Mouse (Mus musculus) B cell, adult 67 days (primary cell): ENCODE measurements around the gene Olfr678. TPM values are rescaled to one million over a fixed set of nuclear protein-coding genes. Genes with fewer than 3 reads are reported as not detected.

Source experiments
- total RNA-seq, 2 experiments: library from RNA; stranded (reverse); gene quantifications; 4 replicates each; pipeline ENCODE4 v1.2.4; 2023

The Olfr678 gene
- total RNA-seq: not detected

GRCm38 (mm10) chr7:105064175-105064574, at the start of gene Olfr678:
TSS of gene Olfr678 (plus strand) at chr7:105064475.

GRCm38 (mm10) chr7:105028360-105028759, 35.9 kb upstream of the Olfr678 start, which contains the start of gene Olfr675:
TSS of gene Olfr675 (minus strand) at chr7:105028460.

GRCm38 (mm10) chr7:105032398-105032797, 31.9 kb upstream of the Olfr678 start, which contains the start of gene Olfr676:
TSS of gene Olfr676 (plus strand) at chr7:105032698.

GRCm38 (mm10) chr7:105080905-105081304, 16.6 kb downstream of the Olfr678 start, which contains the start of gene Olfr679:
TSS of gene Olfr679 (plus strand) at chr7:105081205.

GRCm38 (mm10) chr7:105092717-105093116, 28.4 kb downstream of the Olfr678 start, which contains the start of gene Olfr680-ps1:
TSS of gene Olfr680-ps1 (minus strand) at chr7:105092817.

GRCm38 (mm10) chr7:105116536-105116935, 52.3 kb downstream of the Olfr678 start, which contains the start of gene Olfr681:
TSS of gene Olfr681 (plus strand) at chr7:105116836.

Other genes with a start within 250 kb of the Olfr678 start
- not detected for gene Usp17lb, start 221.9 kb upstream of the Olfr678 start, total RNA-seq
- not detected for gene Usp17la, start 207.5 kb upstream of the Olfr678 start, total RNA-seq
- not detected for gene Olfr665, start 186.4 kb upstream of the Olfr678 start, total RNA-seq
- gene Olfr666, start 168.5 kb upstream of the Olfr678 start, total RNA-seq: not detected
- gene Olfr667, start 143.0 kb upstream of the Olfr678 start, total RNA-seq: not detected
- gene Olfr668, start 136.4 kb upstream of the Olfr678 start, total RNA-seq: not detected
- gene Olfr669, start 130.2 kb upstream of the Olfr678 start, total RNA-seq: not detected
- gene Olfr670, start 101.9 kb upstream of the Olfr678 start, total RNA-seq: not detected
- gene Olfr671, start 85.3 kb upstream of the Olfr678 start, total RNA-seq: not detected
- not detected for gene Olfr672, start 62.4 kb upstream of the Olfr678 start, total RNA-seq
- gene Olfr675, start 36.0 kb upstream of the Olfr678 start, total RNA-seq: not detected
- gene Olfr676, start 31.8 kb upstream of the Olfr678 start, total RNA-seq: not detected
- gene Olfr677, start 13.1 kb upstream of the Olfr678 start, total RNA-seq: not detected
- gene Olfr679, start 16.7 kb downstream of the Olfr678 start, total RNA-seq: not detected
- gene Olfr680-ps1, start 28.3 kb downstream of the Olfr678 start, total RNA-seq: not detected
- not detected for gene Olfr681, start 52.4 kb downstream of the Olfr678 start, total RNA-seq
- gene Olfr683, start 82.5 kb downstream of the Olfr678 start, total RNA-seq: not detected
- not detected for gene Olfr684, start 99.2 kb downstream of the Olfr678 start, total RNA-seq
- gene Olfr685, start 121.5 kb downstream of the Olfr678 start, total RNA-seq: not detected
- gene Olfr686, start 143.0 kb downstream of the Olfr678 start, total RNA-seq: not detected
- not detected for gene Olfr688, start 223.6 kb downstream of the Olfr678 start, total RNA-seq
- not detected for gene Olfr689, start 246.7 kb downstream of the Olfr678 start, total RNA-seq